Mouse (Mus musculus): ENCODE measurements around the gene Tspan5. TPM values are rescaled to one million over a fixed set of nuclear protein-coding genes. Genes with fewer than 3 reads are reported as not detected.

Gene Tspan5
- polyA plus RNA-seq, 1 experiment from 2014 or later, result 38.7 TPM

- Histone ChIP-seq H3K4me1 (ENCODE audit: control insufficient read depth, insufficient read depth, low read length) (peaks cover 21% of the 10 kb centered on the region), H3K9me3 (ENCODE audit: control insufficient read depth, low read length) (no peaks in the 10 kb centered on the region), H3K27me3 (replicated peaks; ENCODE audit: control insufficient read depth, insufficient read depth, low read length) (no peaks in the 10 kb centered on the region), H3K36me3 (ENCODE audit: control insufficient read depth, insufficient read depth, low read length) (no peaks in the 10 kb centered on the region), H3K9ac (ENCODE audit: low read depth, low read length) (no peak overlapping the region), H3K27ac (replicated peaks; ENCODE audit: low read depth, low read length) (no peak overlapping the region), H3K4me3 (ENCODE audit: low read depth, low read length) (no peak overlapping the region), H3K4me2 (ENCODE audit: low read depth, low read length) (no peak overlapping the region)
- 84% methylated on average over 7 of the region's 7 CpGs for WGBS
- ATAC-seq (ENCODE audit: low read depth) (peak; percentile 17; the same call in 1 of the 2 replicates), DNase-seq (ENCODE audit: low spot score) (no peak)
Measured at GRCm38 (mm10) chr3:138784641-138785025, 42.6 kb downstream of the Tspan5 start.

- Histone ChIP-seq H3K9me3 (ENCODE audit: control insufficient read depth, low read length) (no peaks in the 10 kb centered on the region), H3K27me3 (replicated peaks; ENCODE audit: control insufficient read depth, insufficient read depth, low read length) (no peaks in the 10 kb centered on the region), H3K4me3 (ENCODE audit: low read depth, low read length) (no peak overlapping the region), H3K36me3 (ENCODE audit: control insufficient read depth, insufficient read depth, low read length) (no peaks in the 10 kb centered on the region), H3K9ac (ENCODE audit: low read depth, low read length) (no peak overlapping the region), H3K4me1 (ENCODE audit: control insufficient read depth, insufficient read depth, low read length) (peaks cover 7% of the 10 kb centered on the region; the same call in 1 of the 2 replicates), H3K4me2 (ENCODE audit: low read depth, low read length) (no peak overlapping the region), H3K27ac (replicated peaks; ENCODE audit: low read depth, low read length) (no peak overlapping the region)
- DNase-seq (ENCODE audit: low spot score), result no peak
- 89% methylated on average over 18 of the region's 18 CpGs for WGBS
- ATAC-seq (ENCODE audit: low read depth), result no peak
Measured at GRCm38 (mm10) chr3:138787758-138788488, 45.9 kb downstream of the Tspan5 start.

- peaks cover 4% of the 10 kb centered on the region; the same call in 1 of the 2 replicates for H3K4me1 ChIP-seq (ENCODE audit: control insufficient read depth, insufficient read depth, low read length)
- H3K9me3 ChIP-seq (ENCODE audit: control insufficient read depth, low read length), result no peaks in the 10 kb centered on the region
- DNase-seq (ENCODE audit: low spot score), result no peak
- H3K9ac ChIP-seq (ENCODE audit: low read depth, low read length), result no peak overlapping the region
- no peak overlapping the region for H3K4me2 ChIP-seq (ENCODE audit: low read depth, low read length)
- WGBS, result 71% methylated on average over 17 of the region's 17 CpGs
- ATAC-seq (ENCODE audit: low read depth), result no peak
- H3K27me3 ChIP-seq (replicated peaks; ENCODE audit: control insufficient read depth, insufficient read depth, low read length), result no peaks in the 10 kb centered on the region
- H3K36me3 ChIP-seq (ENCODE audit: control insufficient read depth, insufficient read depth, low read length), result no peaks in the 10 kb centered on the region
- no peak overlapping the region for H3K4me3 ChIP-seq (ENCODE audit: low read depth, low read length)
- H3K27ac ChIP-seq (replicated peaks; ENCODE audit: low read depth, low read length), result no peak overlapping the region
Measured at GRCm38 (mm10) chr3:138788489-138788850, 46.5 kb downstream of the Tspan5 start.

- H3K9ac ChIP-seq (ENCODE audit: low read depth, low read length), result no peak overlapping the region
- no peaks in the 10 kb centered on the region for H3K36me3 ChIP-seq (ENCODE audit: control insufficient read depth, insufficient read depth, low read length)
- no peak overlapping the region for H3K27ac ChIP-seq (replicated peaks; ENCODE audit: low read depth, low read length)
- no peaks in the 10 kb centered on the region for H3K9me3 ChIP-seq (ENCODE audit: control insufficient read depth, low read length)
- no peaks in the 10 kb centered on the region for H3K27me3 ChIP-seq (replicated peaks; ENCODE audit: control insufficient read depth, insufficient read depth, low read length)
- 74% methylated on average over 5 of the region's 5 CpGs for WGBS
- no peaks in the 10 kb centered on the region for H3K4me1 ChIP-seq (ENCODE audit: control insufficient read depth, insufficient read depth, low read length)
- H3K4me3 ChIP-seq (ENCODE audit: low read depth, low read length), result no peak overlapping the region
- no peak for ATAC-seq (ENCODE audit: low read depth)
- peak; percentile 22 for DNase-seq (ENCODE audit: low spot score)
- H3K4me2 ChIP-seq (ENCODE audit: low read depth, low read length), result no peak overlapping the region
Measured at GRCm38 (mm10) chr3:138789275-138789674, 47.3 kb downstream of the Tspan5 start.

GRCm38 (mm10) chr3:138794533-138794932 lies 52.5 kb downstream of the Tspan5 start:
- Histone ChIP-seq H3K27me3 (replicated peaks; ENCODE audit: control insufficient read depth, insufficient read depth, low read length) (no peaks in the 10 kb centered on the region), H3K4me2 (ENCODE audit: low read depth, low read length) (no peak overlapping the region), H3K9me3 (ENCODE audit: control insufficient read depth, low read length) (no peaks in the 10 kb centered on the region), H3K4me1 (ENCODE audit: control insufficient read depth, insufficient read depth, low read length) (no peaks in the 10 kb centered on the region), H3K4me3 (ENCODE audit: low read depth, low read length) (no peak overlapping the region), H3K36me3 (ENCODE audit: control insufficient read depth, insufficient read depth, low read length) (no peaks in the 10 kb centered on the region), H3K27ac (replicated peaks; ENCODE audit: low read depth, low read length) (no peak overlapping the region), H3K9ac (ENCODE audit: low read depth, low read length) (no peak overlapping the region)
- 90% methylated on average over 8 of the region's 8 CpGs for WGBS
- no peak for DNase-seq (ENCODE audit: low spot score)
- ATAC-seq (ENCODE audit: low read depth), result no peak

- Histone ChIP-seq H3K9ac (ENCODE audit: low read depth, low read length) (no peak overlapping the region), H3K4me2 (ENCODE audit: low read depth, low read length) (no peak overlapping the region), H3K4me3 (ENCODE audit: low read depth, low read length) (no peak overlapping the region), H3K9me3 (ENCODE audit: control insufficient read depth, low read length) (no peaks in the 10 kb centered on the region), H3K27ac (replicated peaks; ENCODE audit: low read depth, low read length) (no peak overlapping the region), H3K4me1 (ENCODE audit: control insufficient read depth, insufficient read depth, low read length) (peaks cover 9% of the 10 kb centered on the region), H3K36me3 (ENCODE audit: control insufficient read depth, insufficient read depth, low read length) (no peaks in the 10 kb centered on the region), H3K27me3 (replicated peaks; ENCODE audit: control insufficient read depth, insufficient read depth, low read length) (no peaks in the 10 kb centered on the region)
- ATAC-seq (ENCODE audit: low read depth) (no peak), DNase-seq (ENCODE audit: low spot score) (no peak)
- WGBS, result 84% methylated on average over 7 of the region's 7 CpGs
Measured at GRCm38 (mm10) chr3:138795951-138796350, 54.0 kb downstream of the Tspan5 start.

GRCm38 (mm10) chr3:138796583-138796982 lies 54.6 kb downstream of the Tspan5 start:
- no peaks in the 10 kb centered on the region for H3K27me3 ChIP-seq (replicated peaks; ENCODE audit: control insufficient read depth, insufficient read depth, low read length)
- no peak for ATAC-seq (ENCODE audit: low read depth)
- WGBS, result 79% methylated on average over 3 of the region's 3 CpGs

GRCm38 (mm10) chr3:138800664-138801411 lies 58.8 kb downstream of the Tspan5 start:
- Histone ChIP-seq H3K27ac (replicated peaks; ENCODE audit: low read depth, low read length) (no peak overlapping the region), H3K36me3 (ENCODE audit: control insufficient read depth, insufficient read depth, low read length) (no peaks in the 10 kb centered on the region), H3K4me1 (ENCODE audit: control insufficient read depth, insufficient read depth, low read length) (peaks cover 30% of the 10 kb centered on the region), H3K9me3 (ENCODE audit: control insufficient read depth, low read length) (no peaks in the 10 kb centered on the region), H3K4me2 (ENCODE audit: low read depth, low read length) (no peak overlapping the region), H3K4me3 (ENCODE audit: low read depth, low read length) (no peak overlapping the region), H3K9ac (ENCODE audit: low read depth, low read length) (no peak overlapping the region), H3K27me3 (replicated peaks; ENCODE audit: control insufficient read depth, insufficient read depth, low read length) (no peaks in the 10 kb centered on the region)
- ATAC-seq (ENCODE audit: low read depth) (peak; percentile 60; the same call in 1 of the 2 replicates), DNase-seq (ENCODE audit: low spot score) (peak; percentile 59)
- 54% methylated on average over 16 of the region's 16 CpGs for WGBS

More at GRCm38 (mm10) chr3:138796583-138796982, 54.6 kb downstream of the Tspan5 start:
- Histone ChIP-seq H3K4me2 (ENCODE audit: low read depth, low read length) (no peak overlapping the region), H3K27ac (replicated peaks; ENCODE audit: low read depth, low read length) (no peak overlapping the region), H3K9me3 (ENCODE audit: control insufficient read depth, low read length) (no peaks in the 10 kb centered on the region), H3K36me3 (ENCODE audit: control insufficient read depth, insufficient read depth, low read length) (no peaks in the 10 kb centered on the region), H3K9ac (ENCODE audit: low read depth, low read length) (no peak overlapping the region), H3K4me1 (ENCODE audit: control insufficient read depth, insufficient read depth, low read length) (peaks cover 15% of the 10 kb centered on the region), H3K4me3 (ENCODE audit: low read depth, low read length) (no peak overlapping the region)
- DNase-seq (ENCODE audit: low spot score), result no peak
